Mouse (Mus musculus) right cerebral cortex, adult 2 months (tissue): Measurements from ENCODE around the gene Myo3b.
A peak's percentile ranks its signal among the peaks of the same experiment; 100 is the strongest.

Source experiments
- DNase-seq, 2 experiments: peaks; one replicate each; pipeline ENCODE4 v3.0.0; 2021 to 2022; ENCODE audit warnings: low spot score in 2 of 2

Myo3b gene

GRCm38 (mm10) chr2:70352435-70353165 lies 313.7 kb downstream of the Myo3b start:
- DNase-seq, result no peak

- DNase-seq, result no peak
Measured at GRCm38 (mm10) chr2:70354056-70354455, 315.1 kb downstream of the Myo3b start.

DNA sequence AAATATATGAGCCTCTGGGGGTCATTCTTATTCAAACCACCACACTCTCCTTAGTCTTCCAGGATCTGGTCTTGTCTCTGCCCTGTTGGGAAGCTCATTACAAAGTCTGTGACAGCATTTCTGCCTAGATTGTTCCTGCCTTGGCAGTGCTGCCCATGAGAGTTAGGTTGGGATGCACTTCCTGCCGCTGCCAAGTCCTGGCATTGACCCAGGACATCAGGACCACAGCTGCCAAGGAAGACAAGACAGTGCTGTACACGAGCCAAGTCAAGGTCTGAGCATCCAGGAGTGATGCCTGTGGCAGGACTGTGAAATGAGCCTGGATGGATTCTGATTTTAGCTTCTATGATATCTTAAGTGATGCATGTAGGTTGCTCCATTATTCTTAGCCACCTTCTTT lies 316.1 kb downstream of the Myo3b start:
- no peak for DNase-seq

- no peak for DNase-seq
Measured at GRCm38 (mm10) chr2:70369421-70369820, 330.5 kb downstream of the Myo3b start.

DNA sequence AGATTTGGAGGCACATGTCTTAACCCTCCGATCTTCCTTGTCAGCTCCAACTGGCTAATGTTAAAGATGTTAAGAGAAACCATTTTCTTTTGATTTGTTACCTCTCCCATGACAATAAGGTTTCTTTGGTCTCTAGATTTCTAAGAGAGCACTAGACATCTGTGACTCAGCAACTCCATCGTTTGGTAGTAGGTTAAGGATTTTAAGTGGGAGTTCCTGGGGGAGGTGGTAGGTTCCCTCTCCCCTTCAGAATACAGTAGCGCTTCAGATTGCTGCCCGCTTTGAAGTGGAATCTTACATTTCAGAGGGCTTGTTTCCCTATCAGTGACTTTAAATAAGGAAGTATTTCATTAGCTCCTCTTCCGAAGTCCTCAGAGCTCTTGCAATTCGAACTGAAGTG lies 340.4 kb downstream of the Myo3b start:
- DNase-seq, result no peak

DNA sequence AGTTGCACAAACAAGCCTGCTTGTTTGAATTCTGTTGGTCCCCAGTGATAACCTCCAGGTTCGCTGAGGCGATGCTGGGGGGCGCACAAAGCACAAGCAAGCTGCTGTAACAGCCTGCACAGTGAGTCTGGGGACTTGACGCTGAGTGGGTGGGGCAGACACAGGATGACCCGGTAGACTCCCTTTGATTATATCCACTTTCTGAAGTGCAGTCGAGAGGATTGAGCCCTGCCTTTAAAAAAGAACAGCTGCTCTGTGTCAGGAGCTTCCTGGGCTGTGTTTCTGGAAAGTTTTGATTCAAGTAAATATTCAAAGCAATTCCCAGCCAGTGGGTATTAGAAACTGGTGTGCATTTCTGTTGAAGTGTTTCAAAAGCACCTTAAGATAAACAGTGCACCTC lies 341.0 kb downstream of the Myo3b start:
- no peak for DNase-seq

DNA sequence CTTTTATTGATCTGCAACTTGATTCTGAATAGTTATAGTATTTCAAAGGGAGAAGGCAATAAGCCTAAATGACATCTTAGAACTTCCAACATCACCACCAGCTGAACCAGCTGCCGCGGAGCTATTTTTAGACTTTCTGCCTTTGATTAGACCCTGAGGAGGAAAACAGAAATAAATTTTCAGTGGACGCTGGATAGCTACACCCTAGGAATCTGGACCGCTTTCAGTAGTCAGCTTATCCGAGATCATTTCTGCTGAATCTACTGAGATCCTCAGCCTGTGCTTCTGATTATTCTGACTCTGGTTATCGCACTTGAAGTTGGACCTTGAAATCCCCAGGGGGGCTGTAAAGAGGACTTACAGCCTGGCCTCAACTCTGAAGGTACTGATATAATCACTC lies 349.7 kb downstream of the Myo3b start:
- no peak for DNase-seq

DNA sequence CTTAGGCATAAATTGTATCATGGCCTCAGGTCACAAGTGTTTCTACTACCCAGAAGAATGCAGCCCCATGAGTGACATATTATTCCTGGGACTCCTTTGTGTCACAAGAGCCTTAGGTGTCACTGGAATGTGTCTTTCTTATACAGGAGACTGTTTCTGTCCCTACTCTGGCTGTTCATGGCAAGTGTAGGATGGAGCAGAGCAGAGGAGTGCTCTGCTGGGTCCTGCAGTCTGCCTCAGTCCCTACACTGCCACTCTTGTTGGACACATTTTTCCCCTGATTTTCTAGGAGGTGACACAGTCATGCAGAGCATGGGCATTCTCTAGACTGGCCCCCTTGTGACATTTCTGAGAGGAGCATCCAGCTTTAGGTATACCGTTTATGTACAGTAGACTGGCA lies 350.2 kb downstream of the Myo3b start:
- no peak for DNase-seq

DNA sequence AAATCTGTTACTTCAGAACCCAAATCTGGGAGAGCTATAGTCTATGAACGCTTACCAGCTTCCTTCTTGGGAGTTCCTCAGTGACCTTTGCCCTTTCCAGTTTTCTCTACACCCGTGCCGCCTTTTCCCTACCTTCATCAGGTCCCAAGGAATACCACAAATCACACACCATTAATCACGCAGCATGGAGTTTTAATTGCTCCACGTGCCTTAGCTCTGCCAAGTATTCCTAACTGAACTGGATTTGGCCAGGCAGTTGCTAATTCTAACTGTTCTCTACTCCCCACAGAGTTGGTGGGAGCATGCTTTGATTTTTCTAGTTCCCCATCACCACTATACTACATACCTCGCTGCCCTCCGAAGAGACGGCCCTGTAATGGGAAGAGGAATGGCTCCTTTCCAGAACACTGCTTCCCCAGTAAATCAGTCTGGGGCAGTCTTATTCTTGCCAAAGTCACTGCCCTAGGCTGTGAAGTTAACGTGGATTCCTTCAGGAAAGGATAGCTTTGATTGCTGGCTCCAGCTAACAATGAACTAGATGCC lies 358.9 kb downstream of the Myo3b start:
- no peak for DNase-seq

DNA sequence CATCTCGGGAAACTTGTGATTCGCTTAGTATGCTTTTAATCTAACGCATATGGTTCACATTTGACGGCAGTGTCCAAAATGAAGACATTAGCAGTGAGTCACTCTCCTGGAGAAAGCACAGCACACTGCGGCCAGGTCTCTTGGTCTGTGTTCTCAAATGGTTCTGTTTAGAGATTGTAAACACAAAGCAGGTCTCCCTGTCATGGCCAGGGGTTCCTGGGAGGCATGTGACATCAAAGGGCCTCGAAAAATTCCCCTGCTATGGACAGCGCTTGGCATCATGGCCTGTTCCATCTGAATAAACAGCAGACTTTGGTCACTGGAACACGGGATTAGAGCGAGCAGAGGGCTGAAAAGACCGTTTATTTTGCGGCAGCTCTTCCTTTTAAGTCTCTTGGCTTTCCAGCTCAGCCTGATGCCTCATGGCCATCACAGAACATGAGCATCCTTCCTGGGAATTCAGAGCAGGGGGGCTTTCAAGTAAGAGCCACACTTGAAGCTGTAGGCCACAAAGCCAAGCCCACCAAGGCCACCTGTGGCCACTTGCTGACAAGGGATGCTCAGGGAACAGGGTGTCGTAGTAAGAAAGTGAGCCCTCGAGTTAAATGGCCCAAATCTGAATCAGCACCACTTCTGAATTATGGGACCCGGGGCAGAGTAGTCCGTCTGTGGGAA lies 360.7 kb downstream of the Myo3b start:
- no peak for DNase-seq

- no peak for DNase-seq
Measured at GRCm38 (mm10) chr2:70400321-70400720, 361.4 kb downstream of the Myo3b start.

DNA sequence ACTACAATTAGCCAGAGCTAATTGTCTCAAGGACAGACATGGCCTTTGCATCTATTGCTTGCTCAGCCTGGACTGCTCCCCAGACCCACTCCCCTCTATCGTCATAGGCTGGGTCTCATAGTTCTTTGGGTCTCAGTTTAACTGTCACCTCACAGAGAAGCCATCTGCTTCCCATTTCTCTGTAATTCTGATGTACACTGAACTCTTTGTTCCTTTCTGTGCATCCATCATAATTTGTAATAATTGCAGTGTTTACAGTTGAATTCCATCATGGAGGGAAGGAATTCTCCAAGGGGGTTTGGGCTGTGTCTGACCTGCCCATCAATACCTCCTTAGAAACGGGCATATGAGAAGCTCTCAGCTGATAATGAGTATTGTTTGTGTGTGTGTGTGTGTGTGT lies 365.4 kb downstream of the Myo3b start:
- no peak for DNase-seq

GRCm38 (mm10) chr2:70406846-70407245 lies 367.9 kb downstream of the Myo3b start:
- no peak for DNase-seq

GRCm38 (mm10) chr2:70407729-70408128 lies 368.8 kb downstream of the Myo3b start:
- DNase-seq, result no peak

- no peak for DNase-seq
Measured at GRCm38 (mm10) chr2:70410298-70410885, 371.5 kb downstream of the Myo3b start.

DNA sequence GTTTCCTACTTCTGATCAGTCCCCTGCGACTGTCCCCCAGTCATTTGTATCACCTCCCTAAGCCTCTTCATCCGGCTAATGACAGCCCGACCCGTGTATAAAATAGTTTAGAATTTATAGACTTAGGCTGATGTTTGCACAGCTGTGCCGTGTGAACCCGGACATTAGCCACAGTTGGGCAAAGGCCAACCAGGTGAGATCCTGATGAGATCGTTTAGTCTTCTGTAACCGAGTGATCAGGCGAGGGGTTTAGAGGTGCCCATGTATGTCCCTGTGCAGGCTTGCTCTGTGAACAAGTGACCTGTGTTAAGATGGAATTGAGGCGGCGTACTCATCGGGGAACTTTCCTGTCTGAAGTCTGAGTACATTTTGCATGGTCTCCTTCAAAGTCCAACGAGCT lies 373.4 kb downstream of the Myo3b start:
- DNase-seq, result no peak

DNA sequence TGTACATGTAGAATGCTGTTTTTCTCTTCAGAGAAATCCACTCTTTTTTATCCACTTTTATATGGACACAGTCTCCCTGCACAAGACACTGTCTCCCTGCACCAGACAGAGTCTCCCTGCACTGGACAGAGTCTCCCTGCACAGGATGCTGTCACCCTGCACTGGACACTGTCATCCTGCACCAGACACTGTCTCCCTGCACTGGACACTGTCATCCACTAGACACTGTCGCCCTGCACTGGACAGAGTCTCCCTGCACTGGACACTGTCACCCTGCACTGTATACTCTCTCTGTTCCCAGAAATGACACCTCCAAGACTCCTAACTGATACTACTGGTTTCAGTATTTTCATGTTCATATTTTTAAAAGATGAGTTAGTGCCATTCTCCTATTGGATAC lies 375.5 kb downstream of the Myo3b start:
- DNase-seq, result no peak

GRCm38 (mm10) chr2:70415521-70415920 lies 376.6 kb downstream of the Myo3b start:
- no peak for DNase-seq

DNA sequence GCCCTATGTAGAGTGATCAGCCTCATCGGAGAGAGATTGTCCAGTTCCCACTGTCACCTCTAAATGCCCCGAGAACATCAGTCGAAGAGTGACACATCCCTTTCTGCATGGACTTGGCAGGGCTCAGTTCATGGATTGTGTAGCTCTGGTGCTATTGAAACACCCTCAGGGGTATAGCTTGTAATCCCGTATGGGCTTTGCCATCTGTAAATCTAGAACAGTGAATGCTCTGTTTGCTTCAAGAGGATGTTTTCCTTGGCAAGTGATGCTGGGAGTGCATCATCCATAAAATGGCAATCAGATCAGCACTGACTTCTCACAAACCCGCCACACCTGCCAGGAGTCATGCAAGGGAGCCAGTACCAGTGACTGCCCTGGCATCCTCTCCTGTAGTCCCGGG lies 380.4 kb downstream of the Myo3b start:
- DNase-seq, result no peak

GRCm38 (mm10) chr2:70421144-70421874 lies 382.4 kb downstream of the Myo3b start:
- no peak for DNase-seq

GRCm38 (mm10) chr2:70425611-70426010 lies 386.7 kb downstream of the Myo3b start:
- DNase-seq, result no peak

DNA sequence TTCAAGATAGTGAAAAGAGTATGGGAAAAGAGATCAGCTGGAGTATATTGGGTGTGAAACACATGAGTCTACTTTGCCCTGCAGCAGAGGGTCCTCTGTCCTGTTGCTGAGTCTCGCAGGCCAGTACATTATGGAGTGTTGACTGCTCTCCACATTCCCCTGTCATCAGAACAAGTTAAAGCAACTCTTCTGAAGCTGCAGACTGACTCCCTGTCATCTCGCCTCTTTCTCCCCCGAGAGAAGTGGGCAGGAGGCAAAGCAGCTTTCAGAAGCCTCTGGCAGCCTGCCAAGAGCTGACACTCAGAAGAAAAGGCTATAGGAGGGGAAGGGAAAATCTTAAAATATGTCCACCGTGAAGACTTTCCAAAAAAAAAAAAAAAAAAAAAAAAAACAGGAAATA lies 404.1 kb downstream of the Myo3b start:
- DNase-seq, result peak; percentile 10 to 16
